Comparison of ENCODE assay signal across 7 mouse cellular contexts in the genomic region with DNA sequence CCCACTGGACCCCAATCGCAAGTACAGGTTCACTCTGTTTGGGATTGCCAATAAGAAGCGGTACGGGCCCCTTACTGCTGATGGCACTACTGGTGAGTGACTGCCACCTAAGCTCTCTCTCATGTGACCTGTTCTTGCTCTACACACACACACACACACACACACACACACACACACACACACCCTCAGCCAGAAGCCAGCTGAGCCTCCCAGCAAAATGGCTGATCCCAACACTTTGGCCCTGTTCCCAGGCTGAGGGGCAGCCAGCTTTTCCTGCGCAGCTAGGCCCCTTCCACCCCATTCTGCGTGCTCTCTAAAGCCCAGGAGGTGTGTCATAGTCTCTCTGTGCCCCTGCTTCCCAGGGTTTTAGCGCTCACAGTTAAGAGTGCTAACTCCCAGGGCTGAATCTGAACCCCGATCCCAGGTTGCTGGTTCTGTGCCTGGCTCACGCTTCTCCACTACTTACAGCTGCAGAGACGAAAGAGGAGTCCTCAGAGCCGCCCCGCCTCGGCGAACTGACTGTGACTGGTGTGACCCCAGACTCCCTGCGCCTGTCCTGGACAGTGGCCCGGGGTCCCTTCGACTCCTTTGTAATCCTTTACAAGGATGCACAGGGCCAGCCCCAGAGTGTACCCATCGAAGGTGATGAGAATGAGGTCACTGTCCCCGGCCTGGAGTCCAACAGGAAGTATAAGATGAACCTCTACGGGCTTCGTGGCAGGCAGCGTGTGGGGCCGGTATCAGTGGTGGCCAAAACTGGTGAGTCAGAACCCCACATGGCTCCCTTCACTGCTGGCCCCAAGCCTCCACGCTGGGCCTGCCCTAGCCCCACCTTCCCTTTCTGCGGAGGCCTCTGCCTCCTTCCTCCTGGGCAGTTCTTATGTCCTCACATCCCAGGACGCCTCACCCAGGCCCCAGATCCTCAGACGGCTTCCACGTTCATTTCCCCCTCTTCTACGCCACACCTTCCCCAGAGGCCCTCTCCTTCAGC. TPM values are rescaled to one million over a fixed set of nuclear protein-coding genes. Genes with fewer than 3 reads are reported as not detected.
DNase-seq lines count a peak whose midpoint lies in the region; ATAC-seq and TF ChIP-seq lines count a peak whose summit lies in the region.

No protein-coding gene starts in this region.

- peaks cover 46% of the 10 kb centered on the region for H3K27me3 ChIP-seq in liver, embryonic 12.5 days (replicated peaks)

- H3K36me3 ChIP-seq in liver, embryonic 12.5 days, result no peaks in the 10 kb centered on the region

- H3K9ac ChIP-seq in liver, embryonic 12.5 days, result no peak overlapping the region

- intact Hi-C loops in gastrocnemius, postnatal 36 days (cut with DNase I), result no loop called here

- no peaks in the 10 kb centered on the region for H3K9me3 ChIP-seq in liver, embryonic 12.5 days (replicated peaks)

- H3K4me2 ChIP-seq in liver, embryonic 12.5 days, result no peak overlapping the region

- peak; percentile 21 for DNase-seq in liver
- DNase-seq in brain, embryonic 14.5 days (ENCODE audit: low read depth), result peak; percentile 86
- peak; percentile 66 to 75 for DNase-seq in gastrocnemius, postnatal 36 days
- peak; percentile 89 for DNase-seq in lung, postnatal 10 days
- DNase-seq in thymus, postnatal 36 days, result no peak
- DNase-seq in spleen, adult 18-20 months, result no peak

- ATAC-seq in liver, embryonic 12.5 days, result no peak

- no peak overlapping the region for H3K4me3 ChIP-seq in liver, embryonic 12.5 days

- WGBS in liver, embryonic 12.5 days (ENCODE audit: insufficient replicate concordance), result 55% methylated on average over 28 of the region's 28 CpGs

- no peak for TF ChIP-seq POLR2A in brain, embryonic 14.5 days (IDR thresholded peaks at IDR 0.05; ENCODE audit: borderline replicate concordance, extremely low read depth, insufficient read depth, insufficient read length, poor library complexity, severe bottlenecking)

- H3K4me1 ChIP-seq in liver, embryonic 12.5 days, result 0 out of 2 replicates have a peak, but pooled peaks cover 12% of the 10 kb centered on the region

- no peak for TF ChIP-seq CTCF in brain, embryonic 14.5 days (IDR thresholded peaks at IDR 0.05; ENCODE audit: borderline replicate concordance, extremely low read depth, insufficient read depth, insufficient read length)

- H3K27ac ChIP-seq in liver, embryonic 12.5 days, result no peak overlapping the region

RNA-seq across cellular contexts. Expression of gene Tnxb, which starts 15.1 kb away (rescaled TPM):
- polyA plus RNA-seq in liver, embryonic 12.5 days (2016; fragmentation: Nextera tagmentation; extraction: Ambion mirVana), result 0.04 and 0.05 TPM in 2 replicates
- polyA plus RNA-seq in brain, embryonic 14.5 days (2012; rRNA removed), result 0.33 and 0.70 TPM in 2 replicates
- total RNA-seq in gastrocnemius, postnatal 36 days (2021), result 10 to 100 TPM; 33.8 to 37.0 TPM

RNA-seq across cellular contexts. Expression of gene Atf6b, which starts 38.5 kb away (rescaled TPM):
- polyA plus RNA-seq in liver, embryonic 12.5 days (2016; fragmentation: Nextera tagmentation; extraction: Ambion mirVana), result 37.0 and 37.3 TPM in 2 replicates
- polyA plus RNA-seq in brain, embryonic 14.5 days (2012; rRNA removed), result 113 and 133 TPM in 2 replicates
- 1 to 10 TPM; 5.7 to 6.6 TPM for total RNA-seq in gastrocnemius, postnatal 36 days (2021)

RNA-seq across cellular contexts. Expression of gene Fkbpl, which starts 40.9 kb away (rescaled TPM):
- 6.7 and 7.1 TPM in 2 replicates for polyA plus RNA-seq in liver, embryonic 12.5 days (2016; fragmentation: Nextera tagmentation; extraction: Ambion mirVana)
- polyA plus RNA-seq in brain, embryonic 14.5 days (2012; rRNA removed), result 3.8 and 6.8 TPM in 2 replicates
- 1 to 10 TPM; 6.0 to 8.2 TPM for total RNA-seq in gastrocnemius, postnatal 36 days (2021)

RNA-seq across cellular contexts. Expression of gene Prrt1, which starts 56.1 kb away (rescaled TPM):
- polyA plus RNA-seq in liver, embryonic 12.5 days (2016; fragmentation: Nextera tagmentation; extraction: Ambion mirVana), result not detected in 2 replicates
- polyA plus RNA-seq in brain, embryonic 14.5 days (2012; rRNA removed), result 53.2 and 63.8 TPM in 2 replicates
- 1 to 10 TPM in 1 of 2 experiments, under 1 TPM in 1; 0.35 to 1.5 TPM for total RNA-seq in gastrocnemius, postnatal 36 days (2021)

RNA-seq across cellular contexts. Expression of gene Ppt2, which starts 57.1 kb away (rescaled TPM):
- 13.7 and 13.9 TPM in 2 replicates for polyA plus RNA-seq in liver, embryonic 12.5 days (2016; fragmentation: Nextera tagmentation; extraction: Ambion mirVana)
- polyA plus RNA-seq in brain, embryonic 14.5 days (2012; rRNA removed), result 29.3 and 31.7 TPM in 2 replicates
- total RNA-seq in gastrocnemius, postnatal 36 days (2021), result 10 to 100 TPM; 36.2 to 40.0 TPM

Comparison
In these comparisons a context has a peak if more than half of its experiments do, and no peak if none do; other contexts are left out.
1. DNase-seq: peak in liver (single experiment), brain, embryonic 14.5 days (single experiment), gastrocnemius, postnatal 36 days (2 of 2) and lung, postnatal 10 days (single experiment); none in thymus, postnatal 36 days (0 of 2) and spleen, adult 18-20 months (0 of 2).